Mouse (Mus musculus): ENCODE results near the gene Mllt3.

GRCm38 (mm10) chr4:87904722-87905121 lies 128.4 kb downstream of the Mllt3 start:
- TF ChIP-seq CTCF (IDR thresholded peaks at IDR 0.05; ENCODE audit: low read depth) (no peak), EP300 (IDR thresholded peaks at IDR 0.05; ENCODE audit: low read depth) (no peak)

All from heart, postnatal 0 days (tissue).